Mouse (Mus musculus) embryonic facial prominence, embryonic 15.5 days (tissue): Measurements from ENCODE around the gene Nt5dc1. TPM values are rescaled to one million over a fixed set of nuclear protein-coding genes. Genes with fewer than 3 reads are reported as not detected.

Experiments used
- ATAC-seq: fragments of 200-750 bp; cut with Nextera tagmentation; 2 replicates; pipeline ENCODE4 v1.8.0; 2017; ENCODE audit warnings: low read depth, moderate TSS enrichment; ENCODE audit not compliant: insufficient number of reproducible peaks, low FRiP score, low TSS enrichment
- H3K27ac ChIP-seq: fragments of 300-500 bp; sonication (generic); replicated peaks from 2 replicates; pipeline ENCODE4 v1.5.1; 2015; ENCODE audit warnings: mild to moderate bottlenecking, inconsistent platforms
- H3K27me3 ChIP-seq: fragments of 300-500 bp; sonication (generic); 2 replicates; pipeline ENCODE4 v1.6.1; 2015; ENCODE audit warnings: inconsistent platforms
- H3K36me3 ChIP-seq: fragments of 300-500 bp; sonication (generic); 2 replicates; pipeline ENCODE4 v1.6.1; 2015; ENCODE audit warnings: mild to moderate bottlenecking, inconsistent platforms
- H3K4me1 ChIP-seq: fragments of 300-500 bp; sonication (generic); 2 replicates; pipeline ENCODE4 v1.6.1; 2015; ENCODE audit warnings: inconsistent platforms
- H3K4me2 ChIP-seq: fragments of 300-500 bp; sonication (generic); replicated peaks from 2 replicates; pipeline ENCODE4 v1.6.1; 2015; ENCODE audit warnings: mild to moderate bottlenecking, inconsistent platforms
- H3K4me3 ChIP-seq: fragments of 300-500 bp; sonication (generic); replicated peaks from 2 replicates; pipeline ENCODE4 v1.5.1; 2015; ENCODE audit warnings: mild to moderate bottlenecking, inconsistent platforms
- H3K9ac ChIP-seq: fragments of 300-500 bp; sonication (generic); 2 replicates; pipeline ENCODE4 v1.6.1; 2015; ENCODE audit warnings: inconsistent platforms
- H3K9me3 ChIP-seq: fragments of 300-500 bp; sonication (generic); replicated peaks from 2 replicates; pipeline ENCODE4 v1.6.1; 2016; ENCODE audit warnings: inconsistent platforms
- WGBS: fragments of 180-500 bp; shearing (Covaris S2); methylation state at CpG from one replicate; pipeline ENCODE4 v1.1.7; 2015; 5-methylcytosine and 5-hydroxymethylcytosine counted together
- polyA plus RNA-seq: library from polyadenylated mRNA; unstranded; fragments of >200 nt; fragmentation: Nextera tagmentation; extraction: Ambion mirVana; gene quantifications from 2 replicates; pipeline ENCODE4 v1.2.1, GENCODE M21; 2015

Nt5dc1 gene
- polyA plus RNA-seq, 1 experiment from 2014 or later: 10.7 TPM

GRCm38 (mm10) chr10:34312536-34312935 lies 105.8 kb downstream of the Nt5dc1 start:
- no peak overlapping the region for H3K9ac ChIP-seq
- 0 out of 2 replicates have a peak, but pooled peaks cover 6% of the 10 kb centered on the region for H3K4me1 ChIP-seq
- no peaks in the 10 kb centered on the region for H3K27me3 ChIP-seq
- ATAC-seq: no peak
- WGBS: 48% methylated on average over 3 of the region's 3 CpGs
- no peak overlapping the region for H3K27ac ChIP-seq
- no peak overlapping the region for H3K4me2 ChIP-seq
- no peaks in the 10 kb centered on the region for H3K9me3 ChIP-seq
- peaks cover 4% of the 10 kb centered on the region; the same call in 1 of the 2 replicates for H3K36me3 ChIP-seq
- H3K4me3 ChIP-seq: no peak overlapping the region

DNA sequence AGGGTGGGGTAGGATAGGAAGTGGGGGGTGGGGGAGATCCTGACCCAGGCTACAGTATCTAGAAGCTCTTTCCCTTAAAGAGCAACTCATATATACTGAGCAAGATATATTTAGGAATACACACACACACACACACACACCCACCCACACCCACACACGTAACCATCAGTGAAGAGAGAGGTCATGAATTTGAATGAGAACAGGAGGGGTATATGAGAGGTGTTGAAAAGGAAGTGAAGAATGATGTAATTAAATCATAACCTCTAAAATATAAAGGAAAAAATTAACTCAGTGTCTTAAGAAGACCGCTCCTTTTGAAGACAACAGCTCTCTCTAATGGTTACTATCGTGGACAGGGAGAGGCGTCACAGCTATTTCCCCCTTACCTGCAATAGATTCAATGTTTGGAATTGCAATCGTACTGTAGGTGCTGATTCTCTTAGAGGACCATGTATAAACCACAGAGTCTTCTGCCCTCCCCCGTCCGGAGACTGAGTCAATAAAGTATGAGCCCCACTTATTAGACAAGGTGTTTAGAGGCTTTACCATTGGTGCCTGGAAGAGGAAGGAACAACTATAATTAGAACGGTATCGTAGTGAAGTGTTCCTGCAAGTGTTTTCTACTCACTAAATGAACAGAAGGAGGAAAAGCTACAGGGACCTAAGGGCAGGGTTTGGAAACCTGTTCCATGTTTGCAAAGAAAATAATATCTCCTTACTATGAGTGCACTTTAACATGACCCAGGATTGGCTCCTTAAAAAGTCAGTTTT lies 108.3 kb downstream of the Nt5dc1 start:
- no peaks in the 10 kb centered on the region for H3K9me3 ChIP-seq
- H3K9ac ChIP-seq: no peak overlapping the region
- WGBS: 91% methylated on average over 9 of the region's 9 CpGs
- no peaks in the 10 kb centered on the region for H3K4me1 ChIP-seq
- ATAC-seq: no peak
- H3K4me3 ChIP-seq: no peak overlapping the region
- no peaks in the 10 kb centered on the region for H3K27me3 ChIP-seq
- no peak overlapping the region for H3K4me2 ChIP-seq
- H3K27ac ChIP-seq: no peak overlapping the region
- H3K36me3 ChIP-seq: peaks cover 4% of the 10 kb centered on the region; the same call in 1 of the 2 replicates

DNA sequence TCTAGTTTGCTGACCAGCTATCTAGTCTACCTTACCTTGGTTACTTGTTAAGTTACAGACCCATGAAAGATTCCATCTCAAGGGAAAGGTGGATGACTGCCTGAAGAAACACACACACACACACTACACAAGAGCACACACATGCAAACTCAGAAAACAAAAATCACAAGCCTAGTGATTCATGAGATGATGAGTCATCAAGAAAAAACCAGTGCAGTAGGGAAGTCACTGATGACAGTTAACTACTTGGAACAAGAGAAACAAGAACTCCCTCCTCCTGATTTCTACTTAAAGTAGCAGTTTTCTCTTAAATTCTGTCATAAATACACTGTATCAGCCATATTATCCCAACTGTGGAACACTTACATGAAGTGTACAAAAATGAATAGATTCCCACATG lies 111.3 kb downstream of the Nt5dc1 start:
- no peaks in the 10 kb centered on the region for H3K36me3 ChIP-seq
- ATAC-seq: no peak

DNA sequence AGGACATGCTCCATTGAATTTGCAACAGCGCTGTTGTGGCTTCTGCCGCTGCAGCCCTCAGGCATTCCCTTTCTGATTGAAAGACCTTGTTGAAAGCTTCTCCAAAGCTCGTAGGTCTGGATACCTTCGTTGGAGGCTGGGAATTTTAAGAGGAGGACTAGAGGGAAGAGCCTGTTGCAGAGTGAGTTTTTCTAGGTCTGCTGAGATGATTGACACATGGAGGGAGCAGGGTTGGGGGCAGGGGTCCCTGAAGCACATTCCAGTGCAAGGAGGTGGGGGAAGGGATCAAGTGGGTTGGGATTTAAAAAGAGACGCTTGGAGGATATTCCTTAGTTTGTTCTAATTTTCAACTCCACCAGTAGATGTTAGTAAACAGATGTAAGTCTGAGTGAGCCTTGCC lies 118.0 kb downstream of the Nt5dc1 start:
- H3K27ac ChIP-seq: no peak overlapping the region

More for the DNA sequence above, 111.3 kb downstream of the Nt5dc1 start:
- Histone ChIP-seq H3K9ac (no peak overlapping the region), H3K27ac (no peak overlapping the region), H3K4me3 (no peak overlapping the region), H3K4me2 (no peak overlapping the region), H3K4me1 (no peaks in the 10 kb centered on the region), H3K27me3 (no peaks in the 10 kb centered on the region), H3K9me3 (no peaks in the 10 kb centered on the region)

DNA sequence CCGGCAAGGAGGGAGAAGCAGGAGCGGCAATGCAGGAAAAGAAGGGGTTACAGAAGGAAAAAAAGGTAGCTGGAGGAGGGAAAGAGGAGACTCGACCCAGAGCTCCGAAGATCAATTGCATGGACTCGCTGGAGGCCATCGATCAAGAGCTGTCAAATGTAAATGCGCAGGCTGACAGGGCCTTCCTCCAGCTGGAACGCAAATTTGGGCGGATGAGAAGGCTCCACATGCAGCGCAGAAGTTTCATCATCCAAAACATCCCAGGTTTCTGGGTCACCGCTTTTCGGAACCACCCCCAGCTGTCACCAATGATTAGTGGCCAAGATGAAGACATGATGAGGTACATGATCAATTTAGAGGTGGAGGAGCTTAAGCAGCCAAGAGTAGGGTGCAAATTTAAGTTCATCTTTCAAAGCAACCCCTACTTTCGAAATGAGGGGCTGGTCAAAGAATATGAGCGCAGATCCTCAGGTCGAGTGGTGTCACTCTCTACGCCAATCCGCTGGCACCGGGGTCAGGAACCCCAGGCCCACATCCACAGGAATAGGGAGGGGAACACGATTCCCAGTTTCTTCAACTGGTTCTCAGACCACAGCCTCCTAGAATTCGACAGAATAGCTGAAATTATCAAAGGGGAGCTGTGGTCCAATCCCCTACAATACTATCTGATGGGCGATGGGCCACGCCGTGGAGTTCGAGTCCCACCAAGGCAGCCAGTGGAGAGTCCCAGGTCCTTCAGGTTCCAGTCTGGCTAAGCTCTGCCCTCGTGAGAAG lies 120.2 kb downstream of the Nt5dc1 start:
- peak overlapping the region; percentile 74 for H3K4me3 ChIP-seq
- H3K4me2 ChIP-seq: peak overlapping the region; percentile 90
- H3K4me1 ChIP-seq: peaks cover 31% of the 10 kb centered on the region
- no peak for ATAC-seq
- H3K27ac ChIP-seq: peak overlapping the region; percentile 91
- H3K9me3 ChIP-seq: no peaks in the 10 kb centered on the region
- peak overlapping the region; percentile 65 for H3K9ac ChIP-seq
- no peaks in the 10 kb centered on the region for H3K27me3 ChIP-seq
- H3K36me3 ChIP-seq: no peaks in the 10 kb centered on the region
- 41% methylated on average over 25 of the region's 25 CpGs for WGBS

More for the DNA sequence above, 118.0 kb downstream of the Nt5dc1 start:
- Histone ChIP-seq H3K36me3 (no peaks in the 10 kb centered on the region), H3K27me3 (no peaks in the 10 kb centered on the region), H3K4me2 (peak overlapping the region; percentile 90), H3K9me3 (no peaks in the 10 kb centered on the region), H3K4me3 (peak overlapping the region; percentile 12), H3K9ac (no peak overlapping the region), H3K4me1 (peaks cover 31% of the 10 kb centered on the region)
- no peak for ATAC-seq
- 12% methylated on average over 5 of the region's 5 CpGs for WGBS

GRCm38 (mm10) chr10:34297299-34297979 lies 120.9 kb downstream of the Nt5dc1 start, which contains the start of gene Tspyl4:
Gene Tspyl4, plus strand, starts transcription at chr10:34297442.
- peaks cover 31% of the 10 kb centered on the region for H3K4me1 ChIP-seq
- H3K4me2 ChIP-seq: peak within 1 kb of the TSS; percentile 90
- peak within 1 kb of the TSS; percentile 65 for H3K9ac ChIP-seq
- peak within 1 kb of the TSS; percentile 91 for H3K27ac ChIP-seq
- no peaks in the 10 kb centered on the region for H3K36me3 ChIP-seq
- ATAC-seq: peak; percentile 96
- peak within 1 kb of the TSS; percentile 74 for H3K4me3 ChIP-seq
- WGBS: under 1% methylated on average over 38 of the region's 38 CpGs
- H3K27me3 ChIP-seq: no peaks in the 10 kb centered on the region
- no peaks in the 10 kb centered on the region for H3K9me3 ChIP-seq

DNA sequence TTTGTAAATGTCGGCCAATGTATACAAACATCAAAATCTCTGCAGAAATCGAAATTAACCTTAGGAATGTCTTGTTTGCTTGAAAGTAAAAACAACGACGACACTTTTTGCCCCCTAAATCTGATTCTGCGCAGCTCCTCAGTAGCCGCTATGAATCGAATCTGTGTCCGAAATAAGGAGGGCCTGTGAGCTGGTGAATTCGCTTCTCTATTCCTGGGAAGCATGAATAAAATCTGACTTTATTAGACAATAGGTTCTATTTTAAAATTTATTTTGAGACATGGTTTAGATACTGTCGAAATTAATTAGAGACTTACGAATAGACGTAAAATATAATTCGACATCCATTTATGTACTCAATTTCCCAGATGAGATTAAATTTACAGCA lies 121.4 kb downstream of the Nt5dc1 start:
- Histone ChIP-seq H3K9me3 (no peaks in the 10 kb centered on the region), H3K27me3 (no peaks in the 10 kb centered on the region), H3K36me3 (no peaks in the 10 kb centered on the region), H3K4me3 (peak overlapping the region; percentile 74), H3K4me1 (peaks cover 31% of the 10 kb centered on the region), H3K27ac (peak overlapping the region; percentile 91; the same call in 1 of the 2 replicates), H3K9ac (no peak overlapping the region), H3K4me2 (peak overlapping the region; percentile 90)
- 4% methylated on average over 13 of the region's 13 CpGs for WGBS
- ATAC-seq: no peak

- 2% methylated on average over 47 of the region's 47 CpGs for WGBS
- peak overlapping the region; percentile 94 for H3K9ac ChIP-seq
These were observed 135.7 kb downstream of the Nt5dc1 start for GRCm38 (mm10) chr10:34282420-34283238.

GRCm38 (mm10) chr10:34281962-34282388 lies 136.4 kb downstream of the Nt5dc1 start, which contains the start of gene Tspyl1:
Gene Tspyl1, plus strand, starts transcription at chr10:34282190.
- WGBS: under 1% methylated on average over 38 of the region's 38 CpGs
- ATAC-seq: peak; percentile 96

More at GRCm38 (mm10) chr10:34282420-34283238, 135.7 kb downstream of the Nt5dc1 start:
- H3K36me3 ChIP-seq: peaks cover 6% of the 10 kb centered on the region
- no peaks in the 10 kb centered on the region for H3K9me3 ChIP-seq
- no peaks in the 10 kb centered on the region for H3K27me3 ChIP-seq
- H3K4me2 ChIP-seq: peak overlapping the region; percentile 79
- H3K4me3 ChIP-seq: peak overlapping the region; percentile 98
- peak; percentile 70 for ATAC-seq
- H3K4me1 ChIP-seq: peaks cover 14% of the 10 kb centered on the region
- H3K27ac ChIP-seq: peak overlapping the region; percentile 87

More at GRCm38 (mm10) chr10:34281962-34282388, 136.4 kb downstream of the Nt5dc1 start, which contains the start of gene Tspyl1:
- peak within 1 kb of the TSS; percentile 79 for H3K4me2 ChIP-seq
- no peaks in the 10 kb centered on the region for H3K27me3 ChIP-seq
- peak within 1 kb of the TSS; percentile 87 for H3K27ac ChIP-seq
- no peaks in the 10 kb centered on the region for H3K36me3 ChIP-seq
- H3K4me1 ChIP-seq: peaks cover 14% of the 10 kb centered on the region
- peak within 1 kb of the TSS; percentile 94 for H3K9ac ChIP-seq
- H3K4me3 ChIP-seq: peak within 1 kb of the TSS; percentile 98
- H3K9me3 ChIP-seq: no peaks in the 10 kb centered on the region
